Mouse (Mus musculus) adrenal gland, adult (tissue): ENCODE data around the gene Gm4307.
"Not testable (repeated sequence)": the region's sequence is repeated elsewhere in the genome, so short reads cannot be mapped to it uniquely, and the experiment has no call there.

ENCODE experiments used
- DNase-seq, 2 experiments: peaks; one replicate each; pipeline ENCODE4 v3.0.0; 2022 to 2023; ENCODE audit warnings: low spot score in 1 of 2; ENCODE audit not compliant: inconsistent age in 2 of 2

Gm4307 gene

GRCm38 (mm10) chr10:100361038-100361437, at the start of gene Gm4307:
Gene Gm4307, plus strand, starts transcription at chr10:100361338.
- DNase-seq: not testable (repeated sequence)

GRCm38 (mm10) chr10:100335376-100335775, 25.8 kb upstream of the Gm4307 start, which contains the start of gene Gm4301:
Gene Gm4301, plus strand, starts transcription at chr10:100335676.
- not testable (repeated sequence) for DNase-seq

GRCm38 (mm10) chr10:100340536-100340935, 20.6 kb upstream of the Gm4307 start, which contains the start of gene Gm4302:
Gene Gm4302, plus strand, starts transcription at chr10:100340836.
- not testable (repeated sequence) for DNase-seq

GRCm38 (mm10) chr10:100345672-100346071, 15.5 kb upstream of the Gm4307 start, which contains the start of gene Gm4303:
Gene Gm4303, plus strand, starts transcription at chr10:100345972.
- not testable (repeated sequence) for DNase-seq

- not testable (repeated sequence) for DNase-seq
Observed at GRCm38 (mm10) chr10:100350793-100351192, 10.3 kb upstream of the Gm4307 start, which contains the start of gene Gm4305. Gene Gm4305, plus strand, starts transcription at chr10:100351093.

- peak; percentile 2 to 21 for DNase-seq
Observed at GRCm38 (mm10) chr10:100356841-100357240, 4.3 kb upstream of the Gm4307 start.

GRCm38 (mm10) chr10:100382460-100382859, 21.3 kb downstream of the Gm4307 start, which contains the start of gene Gm4312:
Gene Gm4312, minus strand, starts transcription at chr10:100382560.
- DNase-seq: not testable (repeated sequence)

GRCm38 (mm10) chr10:100402301-100402700, 41.2 kb downstream of the Gm4307 start:
- peak in 1 of 2 experiments; percentile 8 for DNase-seq
